Mouse (Mus musculus) intestine, embryonic 15.5 days (tissue): ENCODE results near the gene Naa38. TPM values are rescaled to one million over a fixed set of nuclear protein-coding genes. Genes with fewer than 3 reads are reported as not detected.
"Not testable (repeated sequence)": the region's sequence is repeated elsewhere in the genome, so short reads cannot be mapped to it uniquely, and the experiment has no call there.

Source experiments
- ATAC-seq: fragments of 200-750 bp; cut with Nextera tagmentation; 2 replicates; pipeline ENCODE4 v1.8.0; 2017; ENCODE audit warnings: moderate TSS enrichment, moderate library complexity
- H3K27ac ChIP-seq: fragments of 300-500 bp; sonication (generic); 2 replicates; pipeline ENCODE4 v1.5.1; 2015; ENCODE audit warnings: mild to moderate bottlenecking, inconsistent platforms
- H3K27me3 ChIP-seq: fragments of 300-500 bp; sonication (generic); replicated peaks from 2 replicates; pipeline ENCODE4 v1.6.1; 2015; ENCODE audit warnings: inconsistent platforms
- H3K36me3 ChIP-seq: fragments of 300-500 bp; sonication (generic); 2 replicates; pipeline ENCODE4 v1.6.1; 2015; ENCODE audit warnings: inconsistent platforms
- H3K4me1 ChIP-seq: fragments of 300-500 bp; sonication (generic); replicated peaks from 2 replicates; pipeline ENCODE4 v1.6.1; 2015; ENCODE audit warnings: inconsistent platforms
- H3K4me2 ChIP-seq: fragments of 300-500 bp; sonication (generic); replicated peaks from 2 replicates; pipeline ENCODE4 v1.6.1; 2015; ENCODE audit warnings: mild to moderate bottlenecking, inconsistent platforms
- H3K4me3 ChIP-seq: fragments of 300-500 bp; sonication (generic); replicated peaks from 2 replicates; pipeline ENCODE4 v1.5.1; 2015; ENCODE audit warnings: inconsistent platforms
- H3K9ac ChIP-seq: fragments of 300-500 bp; sonication (generic); 2 replicates; pipeline ENCODE4 v1.6.1; 2015; ENCODE audit warnings: inconsistent platforms
- H3K9me3 ChIP-seq: fragments of 300-500 bp; sonication (generic); 2 replicates; pipeline ENCODE4 v1.6.1; 2016; ENCODE audit warnings: inconsistent platforms
- WGBS: fragments of 180-500 bp; shearing (Covaris S2); methylation state at CpG from one replicate; pipeline ENCODE4 v1.1.7; 2015; 5-methylcytosine and 5-hydroxymethylcytosine counted together
- polyA plus RNA-seq: library from polyadenylated mRNA; unstranded; fragments of >200 nt; fragmentation: Nextera tagmentation; extraction: Ambion mirVana; gene quantifications from 2 replicates; pipeline ENCODE4 v1.2.1, GENCODE M21; 2015

Gene Naa38
- polyA plus RNA-seq, 1 experiment from 2014 or later, result 154 TPM

DNA sequence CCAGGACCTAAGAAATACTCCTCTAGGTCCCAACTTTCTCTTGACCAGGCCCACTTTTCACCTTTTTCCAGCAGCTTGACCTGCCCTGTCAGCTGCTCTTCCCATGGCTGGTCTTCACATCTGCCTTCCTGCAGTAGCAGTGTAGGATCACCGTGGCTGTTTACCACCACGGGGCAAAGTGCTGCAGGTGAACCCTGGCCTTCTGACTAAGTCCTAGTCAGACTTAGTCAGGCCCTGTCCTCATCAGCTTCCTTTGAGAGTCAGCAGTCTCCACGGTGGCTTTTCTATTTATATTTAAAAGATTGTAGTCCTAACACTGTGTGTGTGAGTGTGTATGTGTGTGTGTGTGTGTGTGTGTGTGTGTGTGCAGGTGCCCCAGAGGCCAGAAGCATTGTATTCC is 17.5 kb upstream of the Naa38 start:
- Histone ChIP-seq H3K4me3 (no peak overlapping the region), H3K9me3 (no peaks in the 10 kb centered on the region), H3K9ac (no peak overlapping the region), H3K4me2 (no peak overlapping the region), H3K27me3 (no peaks in the 10 kb centered on the region), H3K36me3 (no peaks in the 10 kb centered on the region), H3K4me1 (0 out of 2 replicates have a peak, but pooled peaks cover 8% of the 10 kb centered on the region), H3K27ac (no peak overlapping the region)
- 63% methylated on average over 3 of the region's 3 CpGs for WGBS
- peak; percentile 89 for ATAC-seq

DNA sequence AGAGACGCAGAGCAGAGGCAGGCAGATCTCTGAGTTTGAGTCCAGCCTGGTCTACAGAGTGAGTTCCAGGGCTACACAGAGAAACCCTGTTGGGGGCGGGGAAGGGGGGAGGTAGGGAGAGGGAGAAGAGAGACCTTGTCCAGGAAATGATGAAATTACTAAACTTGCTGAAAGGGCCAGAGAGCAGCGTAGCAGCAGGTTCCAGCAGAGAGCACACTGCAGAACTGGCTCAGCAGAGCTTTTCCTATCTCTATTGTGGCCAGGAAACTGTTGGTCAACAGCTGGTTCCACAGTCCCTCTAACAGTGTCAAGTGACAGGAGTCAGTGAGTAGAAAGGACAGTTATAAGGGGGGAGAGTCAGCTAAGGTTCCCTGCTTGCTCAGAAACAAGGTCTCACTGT is 15.7 kb upstream of the Naa38 start:
- Histone ChIP-seq H3K9me3 (no peaks in the 10 kb centered on the region), H3K27ac (no peak overlapping the region), H3K36me3 (no peaks in the 10 kb centered on the region), H3K27me3 (no peaks in the 10 kb centered on the region), H3K9ac (no peak overlapping the region), H3K4me2 (no peak overlapping the region), H3K4me3 (no peak overlapping the region), H3K4me1 (0 out of 2 replicates have a peak, but pooled peaks cover 4% of the 10 kb centered on the region)
- no peak for ATAC-seq
- 77% methylated on average over 3 of the region's 3 CpGs for WGBS

DNA sequence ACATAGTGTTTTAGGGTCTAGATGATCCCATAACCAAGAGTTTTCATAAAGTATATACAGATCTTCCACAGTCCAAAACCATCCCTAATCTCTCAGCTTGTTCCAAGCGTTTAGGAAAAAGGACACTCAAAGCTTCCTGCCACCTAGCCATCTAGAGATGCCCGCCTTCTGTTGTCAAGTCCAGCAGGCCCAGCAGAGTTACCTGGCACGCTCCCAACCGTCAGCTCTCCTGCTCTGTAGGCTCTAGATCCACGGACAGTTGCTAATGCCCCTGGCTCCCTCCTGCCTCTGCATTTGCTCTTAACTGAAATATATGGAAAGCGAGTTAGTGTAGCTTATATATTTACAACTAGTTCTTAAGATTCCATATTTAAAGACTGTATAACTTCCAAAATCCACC is 13.9 kb upstream of the Naa38 start:
- whole genome bisulfite sequencing, result 84% methylated on average over 6 of the region's 6 CpGs
- no peak overlapping the region for H3K4me3 ChIP-seq
- H3K4me2 ChIP-seq, result no peak overlapping the region
- H3K4me1 ChIP-seq, result 0 out of 2 replicates have a peak, but pooled peaks cover 4% of the 10 kb centered on the region
- no peaks in the 10 kb centered on the region for H3K27me3 ChIP-seq
- H3K36me3 ChIP-seq, result no peaks in the 10 kb centered on the region
- no peak for ATAC-seq
- H3K27ac ChIP-seq, result no peak overlapping the region
- H3K9ac ChIP-seq, result no peak overlapping the region
- no peaks in the 10 kb centered on the region for H3K9me3 ChIP-seq

- no peak for ATAC-seq
Measured at GRCm38 (mm10) chr11:69382478-69383105, 12.7 kb upstream of the Naa38 start.

DNA sequence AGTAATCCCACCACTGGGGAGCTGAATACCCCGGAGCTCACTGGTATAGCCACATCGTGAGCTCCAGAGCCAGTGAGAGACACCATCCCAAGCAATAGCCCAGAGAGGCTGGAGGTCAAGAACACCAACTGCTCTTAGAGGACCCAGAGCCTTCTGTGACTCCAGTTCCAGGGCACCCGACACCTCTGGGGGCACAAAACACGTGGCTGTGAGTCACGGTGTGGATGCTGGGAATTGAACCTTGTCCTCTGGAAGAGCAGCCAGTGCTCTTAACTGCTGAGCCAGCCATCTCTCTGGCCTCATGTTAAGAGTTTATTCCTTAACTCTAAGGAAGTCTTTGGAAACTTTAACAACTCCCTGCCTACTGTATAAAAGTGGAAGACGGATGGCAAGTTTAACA is 10.3 kb upstream of the Naa38 start:
- 0 out of 2 replicates have a peak, but pooled peaks have one; percentile 56 for ATAC-seq
- Histone ChIP-seq H3K9ac (no peak overlapping the region), H3K27me3 (no peaks in the 10 kb centered on the region), H3K4me3 (no peak overlapping the region), H3K9me3 (no peaks in the 10 kb centered on the region), H3K27ac (no peak overlapping the region), H3K4me2 (no peak overlapping the region), H3K36me3 (no peaks in the 10 kb centered on the region), H3K4me1 (no peaks in the 10 kb centered on the region)
- WGBS, result 79% methylated on average over 6 of the region's 6 CpGs

More at GRCm38 (mm10) chr11:69382478-69383105, 12.7 kb upstream of the Naa38 start:
- no peaks in the 10 kb centered on the region for H3K27me3 ChIP-seq
- no peak overlapping the region for H3K27ac ChIP-seq
- no peak overlapping the region for H3K4me2 ChIP-seq
- H3K4me1 ChIP-seq, result 0 out of 2 replicates have a peak, but pooled peaks cover 2% of the 10 kb centered on the region
- 60% methylated on average over 10 of the region's 10 CpGs for WGBS
- no peaks in the 10 kb centered on the region for H3K36me3 ChIP-seq
- no peak overlapping the region for H3K9ac ChIP-seq
- H3K9me3 ChIP-seq, result no peaks in the 10 kb centered on the region
- H3K4me3 ChIP-seq, result no peak overlapping the region

- Histone ChIP-seq H3K4me1 (no peaks in the 10 kb centered on the region), H3K36me3 (no peaks in the 10 kb centered on the region), H3K9ac (no peak overlapping the region), H3K4me3 (no peak overlapping the region), H3K27ac (no peak overlapping the region), H3K27me3 (no peaks in the 10 kb centered on the region), H3K9me3 (no peaks in the 10 kb centered on the region), H3K4me2 (no peak overlapping the region)
- 67% methylated on average over 7 of the region's 7 CpGs for WGBS
- ATAC-seq, result no peak
Measured at GRCm38 (mm10) chr11:69386758-69387157, 8.5 kb upstream of the Naa38 start.

GRCm38 (mm10) chr11:69388680-69389079 is 6.6 kb upstream of the Naa38 start:
- H3K9ac ChIP-seq, result no peak overlapping the region
- H3K9me3 ChIP-seq, result no peaks in the 10 kb centered on the region
- H3K4me3 ChIP-seq, result no peak overlapping the region
- WGBS, result 97% methylated on average over 4 of the region's 4 CpGs
- H3K4me1 ChIP-seq, result no peaks in the 10 kb centered on the region
- no peak overlapping the region for H3K4me2 ChIP-seq
- no peaks in the 10 kb centered on the region for H3K27me3 ChIP-seq
- no peak overlapping the region for H3K27ac ChIP-seq
- no peaks in the 10 kb centered on the region for H3K36me3 ChIP-seq
- no peak for ATAC-seq

DNA sequence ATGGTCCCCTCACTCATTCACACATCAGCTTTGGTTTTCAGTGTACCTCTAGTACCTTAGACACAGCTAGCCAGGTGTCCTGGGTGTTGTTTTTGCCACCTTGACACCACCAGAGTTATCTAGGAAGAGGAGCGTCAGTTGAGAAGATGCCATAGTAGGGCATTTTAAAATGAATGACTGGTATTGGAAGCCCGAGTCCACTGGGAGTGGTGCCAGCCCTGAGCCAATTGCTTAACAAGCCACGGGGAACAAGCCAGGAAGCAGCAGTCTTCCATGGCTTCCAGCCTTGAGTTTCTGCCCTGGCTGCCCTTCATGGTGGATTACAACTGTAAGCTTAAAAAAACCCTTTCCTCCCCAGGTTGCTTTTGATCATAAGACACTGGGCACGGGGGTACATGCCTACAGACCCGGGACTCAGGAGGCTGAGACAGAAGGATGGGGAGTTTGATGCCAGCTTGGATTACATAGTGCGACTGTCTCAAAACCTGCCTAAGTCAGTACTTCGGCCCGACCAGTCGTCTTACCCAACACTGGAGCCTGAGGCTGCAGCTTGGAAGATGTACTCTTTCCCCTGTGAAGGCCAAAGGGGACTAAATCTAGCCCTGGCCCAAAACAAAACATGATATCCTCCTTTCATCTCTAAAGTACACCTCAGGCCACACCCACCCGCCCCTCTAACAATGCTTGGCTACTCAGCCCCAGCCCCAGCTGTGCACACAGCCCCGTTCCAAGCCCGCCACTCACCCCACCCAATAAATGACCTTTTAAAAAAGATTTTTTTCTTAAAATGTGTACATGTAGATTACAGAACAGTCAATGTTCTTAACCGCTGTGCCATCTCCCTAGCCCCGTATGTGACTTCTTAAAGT is 5.5 kb upstream of the Naa38 start:
- Histone ChIP-seq H3K9ac (no peak overlapping the region), H3K27ac (no peak overlapping the region), H3K36me3 (no peaks in the 10 kb centered on the region), H3K27me3 (no peaks in the 10 kb centered on the region), H3K4me2 (no peak overlapping the region), H3K4me1 (peaks cover 3% of the 10 kb centered on the region; the same call in 1 of the 2 replicates), H3K9me3 (no peaks in the 10 kb centered on the region), H3K4me3 (no peak overlapping the region)
- 63% methylated on average over 14 of the region's 14 CpGs for WGBS
- no peak for ATAC-seq

GRCm38 (mm10) chr11:69390400-69391034 is 4.8 kb upstream of the Naa38 start:
- 50% methylated on average over 10 of the region's 10 CpGs for WGBS
- Histone ChIP-seq H3K4me2 (no peak overlapping the region), H3K27me3 (no peaks in the 10 kb centered on the region), H3K9ac (no peak overlapping the region), H3K36me3 (no peaks in the 10 kb centered on the region), H3K4me1 (peaks cover 3% of the 10 kb centered on the region; the same call in 1 of the 2 replicates), H3K9me3 (no peaks in the 10 kb centered on the region), H3K27ac (no peak overlapping the region), H3K4me3 (no peak overlapping the region)
- ATAC-seq, result 0 out of 2 replicates have a peak, but pooled peaks have one; percentile 18

- not testable (repeated sequence) for H3K9me3 ChIP-seq, H3K36me3 ChIP-seq, H3K27me3 ChIP-seq
- ATAC-seq, result peak; percentile 24; the same call in 1 of the 2 replicates
- WGBS, result 1% methylated on average over 31 of the region's 31 CpGs
- H3K27ac ChIP-seq, result peak overlapping the region; percentile 98
- peak overlapping the region; percentile 93 for H3K9ac ChIP-seq
- H3K4me1 ChIP-seq, result peaks cover 27% of the 10 kb centered on the region
- peak overlapping the region; percentile 71 for H3K4me3 ChIP-seq
- peak overlapping the region; percentile 69 for H3K4me2 ChIP-seq
Measured at GRCm38 (mm10) chr11:69394591-69395167, 608 bp upstream of the Naa38 start.

GRCm38 (mm10) chr11:69395634-69396373 is 517 bp downstream of the Naa38 start:
- Histone ChIP-seq H3K36me3 (peaks cover 14% of the 10 kb centered on the region), H3K4me1 (peaks cover 38% of the 10 kb centered on the region)
- WGBS, result under 1% methylated on average over 48 of the region's 48 CpGs

More at GRCm38 (mm10) chr11:69395634-69396373, 517 bp downstream of the Naa38 start:
- Histone ChIP-seq H3K9me3 (no peaks in the 10 kb centered on the region), H3K27me3 (no peaks in the 10 kb centered on the region), H3K4me3 (peak overlapping the region; percentile 71), H3K9ac (peak overlapping the region; percentile 93), H3K4me2 (peak overlapping the region; percentile 69), H3K27ac (peak overlapping the region; percentile 98)
- ATAC-seq, result peak; percentile 94
